33 mouse cellular contexts compared by ENCODE assay signal in genomic region chr3:116969786-116970185, GRCm38 (mm10). TPM values are rescaled to one million over a fixed set of nuclear protein-coding genes. Genes with fewer than 3 reads are reported as not detected.
DNase-seq lines count a peak whose midpoint lies in the region; ATAC-seq and TF ChIP-seq lines count a peak whose summit lies in the region.
"Had no signal": no experiment of that assay in that cellular context is flagged by ENCODE, and none has a peak within 500 bp of the region (broad histone marks: within the 10 kb centered on the region; RNA-seq: fewer than 3 reads in every experiment).

No protein-coding gene starts in this region.

- H3K4me3 ChIP-seq in hindbrain, embryonic 15.5 days, result no peak overlapping the region
- no peak overlapping the region for H3K4me3 ChIP-seq in hindbrain, embryonic 14.5 days (replicated peaks; ENCODE audit: low read length)
- no peak overlapping the region for H3K4me3 ChIP-seq in liver, postnatal 0 days (ENCODE audit: low read depth, low read length)
- no peak overlapping the region for H3K4me3 ChIP-seq in liver, embryonic 11.5 days (ENCODE audit: low read depth, low read length)
- H3K4me3 ChIP-seq: embryonic facial prominence, embryonic 13.5 days; erythroblast, embryonic 14.5 days; liver, embryonic 13.5 days; myocyte; neural tube, embryonic 13.5 days had no signal

- peaks cover 13% of the 10 kb centered on the region for H3K4me1 ChIP-seq in hindbrain, embryonic 15.5 days (replicated peaks)
- peaks cover 8% of the 10 kb centered on the region; the same call in 1 of the 2 replicates for H3K4me1 ChIP-seq in hindbrain, embryonic 14.5 days (replicated peaks; ENCODE audit: control insufficient read depth, insufficient read depth, low read length)
- H3K4me1 ChIP-seq in liver, postnatal 0 days (ENCODE audit: insufficient read depth), result no peaks in the 10 kb centered on the region
- no peaks in the 10 kb centered on the region for H3K4me1 ChIP-seq in liver, embryonic 11.5 days (replicated peaks; ENCODE audit: control insufficient read depth, insufficient read depth, low read length)
- H3K4me1 ChIP-seq: liver, embryonic 13.5 days had no signal

- H3K27me3 ChIP-seq in hindbrain, embryonic 15.5 days, result no peaks in the 10 kb centered on the region
- no peaks in the 10 kb centered on the region for H3K27me3 ChIP-seq in hindbrain, embryonic 14.5 days (ENCODE audit: control insufficient read depth, insufficient read depth, low read length)
- no peaks in the 10 kb centered on the region for H3K27me3 ChIP-seq in liver, postnatal 0 days (ENCODE audit: insufficient read depth, low read length)
- no peaks in the 10 kb centered on the region for H3K27me3 ChIP-seq in liver, embryonic 11.5 days (replicated peaks; ENCODE audit: control insufficient read depth, insufficient read depth, low read length)
- H3K27me3 ChIP-seq: CH12.LX; forebrain, embryonic 13.5 days; heart, embryonic 13.5 days; liver, embryonic 13.5 days; neural tube, embryonic 13.5 days; Patski had no signal

- no peaks in the 10 kb centered on the region for H3K9me3 ChIP-seq in hindbrain, embryonic 15.5 days
- no peaks in the 10 kb centered on the region for H3K9me3 ChIP-seq in hindbrain, embryonic 14.5 days (ENCODE audit: control insufficient read depth, low read length)
- no peaks in the 10 kb centered on the region for H3K9me3 ChIP-seq in liver, postnatal 0 days (ENCODE audit: low read length)
- H3K9me3 ChIP-seq in liver, embryonic 11.5 days (ENCODE audit: control insufficient read depth, low read length), result no peaks in the 10 kb centered on the region
- H3K9me3 ChIP-seq: embryonic facial prominence, embryonic 13.5 days; forebrain, embryonic 13.5 days; G1E; heart, embryonic 13.5 days; liver, embryonic 13.5 days; midbrain, embryonic 13.5 days; neural tube, embryonic 13.5 days had no signal

- H3K4me2 ChIP-seq in hindbrain, embryonic 15.5 days, result no peak overlapping the region
- no peak overlapping the region for H3K4me2 ChIP-seq in hindbrain, embryonic 14.5 days (replicated peaks)
- H3K4me2 ChIP-seq in liver, postnatal 0 days (ENCODE audit: low read depth, low read length), result no peak overlapping the region
- H3K4me2 ChIP-seq in liver, embryonic 11.5 days, result no peak overlapping the region

- 40% methylated on average over 5 of the region's 5 CpGs for WGBS in hindbrain, embryonic 15.5 days
- WGBS in hindbrain, embryonic 14.5 days, result 38% methylated on average over 5 of the region's 5 CpGs
- 68% methylated on average over 5 of the region's 5 CpGs for WGBS in liver, postnatal 0 days (ENCODE audit: insufficient replicate concordance)
- 72% methylated on average over 5 of the region's 5 CpGs for whole genome bisulfite sequencing in liver, embryonic 11.5 days

- 0 out of 2 replicates have a peak overlapping the region, but pooled peaks have one; percentile 6 for H3K27ac ChIP-seq in hindbrain, embryonic 15.5 days (replicated peaks)
- H3K27ac ChIP-seq in hindbrain, embryonic 14.5 days, result no peak overlapping the region
- H3K27ac ChIP-seq in liver, postnatal 0 days (ENCODE audit: low read depth), result peak overlapping the region; percentile 91
- H3K27ac ChIP-seq in liver, embryonic 11.5 days (ENCODE audit: low read depth, low read length), result no peak overlapping the region
- H3K27ac ChIP-seq: embryonic facial prominence, embryonic 13.5 days; heart, embryonic 13.5 days; kidney, postnatal 0 days; liver, embryonic 13.5 days; neural tube, embryonic 13.5 days had no signal

- H3K36me3 ChIP-seq in hindbrain, embryonic 15.5 days, result no peaks in the 10 kb centered on the region
- H3K36me3 ChIP-seq in hindbrain, embryonic 14.5 days (replicated peaks; ENCODE audit: control insufficient read depth, insufficient read depth), result no peaks in the 10 kb centered on the region
- no peaks in the 10 kb centered on the region for H3K36me3 ChIP-seq in liver, postnatal 0 days (replicated peaks; ENCODE audit: insufficient read depth, low read length)
- no peaks in the 10 kb centered on the region for H3K36me3 ChIP-seq in liver, embryonic 11.5 days (ENCODE audit: control insufficient read depth, insufficient read depth, low read length)
- H3K36me3 ChIP-seq: embryonic facial prominence, embryonic 13.5 days; G1E; heart, embryonic 13.5 days; liver, embryonic 13.5 days; midbrain, embryonic 13.5 days; neural tube, embryonic 13.5 days had no signal

- 0 out of 2 replicates have a peak, but pooled peaks have one; percentile 32 for ATAC-seq in hindbrain, embryonic 15.5 days (ENCODE audit: low FRiP score, low read depth)
- no peak for ATAC-seq in hindbrain, embryonic 14.5 days (ENCODE audit: low FRiP score)
- 0 out of 2 replicates have a peak, but pooled peaks have one; percentile 16 for ATAC-seq in liver, postnatal 0 days
- no peak for ATAC-seq in liver, embryonic 11.5 days (replicated peaks; ENCODE audit: low FRiP score)
- ATAC-seq: Patski had no signal

- TF ChIP-seq EP300 in liver, postnatal 0 days (IDR thresholded peaks at IDR 0.05; ENCODE audit: low read depth), result no peak

- no peak overlapping the region for H3K9ac ChIP-seq in hindbrain, embryonic 15.5 days
- H3K9ac ChIP-seq in hindbrain, embryonic 14.5 days, result no peak overlapping the region
- no peak overlapping the region for H3K9ac ChIP-seq in liver, postnatal 0 days (replicated peaks)
- no peak overlapping the region for H3K9ac ChIP-seq in liver, embryonic 11.5 days (ENCODE audit: low read depth, low read length)
- H3K9ac ChIP-seq: embryonic facial prominence, embryonic 13.5 days; liver, embryonic 13.5 days; lung, embryonic 14.5 days; neural tube, embryonic 13.5 days had no signal

- TF ChIP-seq CTCF in liver, postnatal 0 days (IDR thresholded peaks at IDR 0.05; ENCODE audit: low read depth), result no peak

- DNase-seq in cerebellum, postnatal 10 days, result peak; percentile 40 to 46
- DNase-seq in cerebellum, adult 11 months, result no peak
- DNase-seq in hindbrain, embryonic 14.5 days (ENCODE audit: low spot score), result no peak
- DNase-seq in liver, postnatal 0 days, result no peak
- DNase-seq in liver, embryonic 11.5 days (ENCODE audit: low spot score), result no peak
- no peak for DNase-seq in thymus, postnatal 10 days (ENCODE audit: low spot score in 2 of 2)
- DNase-seq: B cell, adult 2 months; cerebellum, adult 2 months; cerebellum, postnatal 36 days; embryo, embryonic 11 days; gastrocnemius, postnatal 14 days; heart, postnatal 14 days; kidney, adult 11 months; liver, embryonic 13.5 days; lung, embryonic 14.5 days; right cerebral cortex, adult 18-20 months; right cerebral cortex, postnatal 4 days; thymus, postnatal 25 days had no signal

RNA-seq across cellular contexts. Expression of gene Palmd, which starts 1.0 kb away (rescaled TPM):
- polyA plus RNA-seq in hindbrain, embryonic 15.5 days (2015; fragmentation: Nextera tagmentation; extraction: Ambion mirVana), result 9.9 and 11.3 TPM in 2 replicates
- polyA plus RNA-seq in hindbrain, embryonic 14.5 days (2014; fragmentation: Nextera tagmentation; extraction: Ambion mirVana), result 9.5 and 11.2 TPM in 2 replicates
- 30.8 and 31.0 TPM in 2 replicates for polyA plus RNA-seq in liver, postnatal 0 days (2015; fragmentation: Nextera tagmentation; extraction: Ambion mirVana)
- 4.6 and 4.8 TPM in 2 replicates for polyA plus RNA-seq in liver, embryonic 11.5 days (2014; fragmentation: Nextera tagmentation; extraction: Ambion mirVana)
- polyA plus RNA-seq: erythroblast, embryonic 14.5 days; G1E had no signal

RNA-seq across cellular contexts. Expression of gene 4930455H04Rik, which starts 1.7 kb away (rescaled TPM):
- polyA plus RNA-seq in hindbrain, embryonic 15.5 days (2015; fragmentation: Nextera tagmentation; extraction: Ambion mirVana), result not detected in 2 replicates
- polyA plus RNA-seq in hindbrain, embryonic 14.5 days (2014; fragmentation: Nextera tagmentation; extraction: Ambion mirVana), result not detected in 2 replicates
- polyA plus RNA-seq in liver, postnatal 0 days (2015; fragmentation: Nextera tagmentation; extraction: Ambion mirVana), result 0.19 TPM in 1 of 2 replicates, not detected in the other
- not detected in 2 replicates for polyA plus RNA-seq in liver, embryonic 11.5 days (2014; fragmentation: Nextera tagmentation; extraction: Ambion mirVana)
- polyA plus RNA-seq: cerebellum, adult 2 months; embryonic facial prominence, embryonic 13.5 days; erythroblast, embryonic 14.5 days; forebrain, embryonic 13.5 days; frontal cortex, adult 2 months; G1E; heart, embryonic 13.5 days; kidney, postnatal 0 days; large intestine, adult 2 months; liver, embryonic 13.5 days; lung, embryonic 14.5 days; midbrain, embryonic 13.5 days; myocyte; neural tube, embryonic 13.5 days; Patski; stomach, embryonic 14.5 days had no signal

Comparison
In these comparisons a context has a peak if more than half of its experiments do, and no peak if none do; other contexts are left out.
1. DNase-seq: peak in cerebellum, postnatal 10 days (2 of 2); none in cerebellum, adult 11 months (single experiment), hindbrain, embryonic 14.5 days (single experiment), liver, postnatal 0 days (single experiment), liver, embryonic 11.5 days (single experiment) and thymus, postnatal 10 days (0 of 2).
2. ATAC-seq: peak in hindbrain, embryonic 15.5 days (single experiment) and liver, postnatal 0 days (single experiment); none in hindbrain, embryonic 14.5 days (single experiment) and liver, embryonic 11.5 days (single experiment).
3. H3K27ac ChIP-seq: peak in hindbrain, embryonic 15.5 days (single experiment) and liver, postnatal 0 days (single experiment); none in hindbrain, embryonic 14.5 days (single experiment) and liver, embryonic 11.5 days (single experiment).